Mouse (Mus musculus): ENCODE results near the gene Samt1.
"Not testable (repeated sequence)": the region's sequence is repeated elsewhere in the genome, so short reads cannot be mapped to it uniquely, and the experiment has no call there.

Samt1 gene

GRCm38 (mm10) chrX:154012540-154012939 is at the start of gene Samt1:
Gene Samt1 (minus strand): TSS chrX:154012640.
- DNase-seq (ENCODE audit: low spot score), result not testable (repeated sequence)

DNA sequence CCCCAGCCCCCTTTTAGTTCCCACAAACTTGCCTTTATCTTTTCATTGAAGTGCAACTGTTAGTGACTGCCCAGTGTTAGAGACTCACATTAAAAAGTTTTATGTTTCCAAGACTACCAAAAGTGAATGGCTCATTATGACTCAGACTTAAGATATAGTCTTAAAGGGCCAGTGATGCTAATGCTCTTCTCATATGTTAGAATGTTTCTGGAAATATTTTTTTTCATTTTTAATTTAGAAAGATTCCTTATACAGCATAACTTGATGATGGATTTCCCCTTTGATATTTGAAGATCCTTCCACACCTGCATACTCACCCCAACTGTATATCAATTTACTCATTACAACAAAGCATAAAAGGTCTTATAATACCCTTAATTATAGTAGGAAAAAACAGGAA is 42.5 kb upstream of the Samt1 start, which contains the start of gene Gm10057:
Gene Gm10057 (minus strand): TSS at position 101 of the 400 bp plus-strand sequence.
- not testable (repeated sequence) for DNase-seq (ENCODE audit: low spot score)

DNA sequence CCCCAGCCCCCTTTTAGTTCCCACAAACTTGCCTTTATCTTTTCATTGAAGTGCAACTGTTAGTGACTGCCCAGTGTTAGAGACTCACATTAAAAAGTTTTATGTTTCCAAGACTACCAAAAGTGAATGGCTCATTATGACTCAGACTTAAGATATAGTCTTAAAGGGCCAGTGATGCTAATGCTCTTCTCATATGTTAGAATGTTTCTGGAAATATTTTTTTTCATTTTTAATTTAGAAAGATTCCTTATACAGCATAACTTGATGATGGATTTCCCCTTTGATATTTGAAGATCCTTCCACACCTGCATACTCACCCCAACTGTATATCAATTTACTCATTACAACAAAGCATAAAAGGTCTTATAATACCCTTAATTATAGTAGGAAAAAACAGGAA is 21.3 kb upstream of the Samt1 start, which contains the start of gene 4921511M17Rik:
Gene 4921511M17Rik (minus strand): TSS at position 101 of the 400 bp plus-strand sequence.
- DNase-seq (ENCODE audit: low spot score), result not testable (repeated sequence)

DNA sequence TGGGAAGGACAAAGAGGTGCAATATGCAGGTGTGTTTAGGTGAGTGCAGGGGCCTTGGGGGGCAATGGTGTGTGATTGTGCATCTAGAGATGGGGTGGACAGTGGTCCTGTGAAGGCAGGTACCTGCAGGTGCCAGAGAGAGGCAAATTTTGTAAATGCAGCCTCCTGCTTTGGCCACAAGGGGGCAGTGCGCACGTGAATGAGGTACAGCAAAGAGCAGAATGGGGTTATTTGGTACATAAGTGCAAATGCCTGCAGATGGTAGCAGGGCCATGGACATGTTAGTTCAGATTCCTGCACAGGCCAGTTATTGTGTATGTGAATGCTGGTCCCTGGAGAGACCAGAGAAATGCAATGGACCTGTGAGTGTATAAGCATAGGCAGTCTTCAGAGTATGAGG is 35.5 kb downstream of the Samt1 start:
- not testable (repeated sequence) for DNase-seq (ENCODE audit: low spot score)

DNA sequence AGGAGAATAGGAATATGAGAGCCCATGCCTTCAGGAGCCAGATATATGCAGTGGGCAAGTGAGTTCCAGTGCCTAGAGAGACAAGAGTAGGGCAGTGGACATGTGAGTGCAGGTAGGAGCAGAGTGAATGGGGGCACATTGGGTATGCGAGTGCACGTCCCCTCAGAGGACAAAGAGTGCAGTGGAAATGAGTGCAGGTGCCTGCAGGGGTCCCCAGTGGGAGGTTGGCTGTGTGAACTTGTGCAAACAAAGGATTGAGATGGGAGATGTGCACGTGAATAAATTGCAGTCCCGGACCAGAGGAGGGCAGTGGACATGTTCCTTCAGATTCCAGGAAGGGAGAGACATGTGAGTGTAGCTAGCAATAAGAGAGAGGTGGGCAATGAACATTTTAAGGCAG is 36.0 kb downstream of the Samt1 start:
- DNase-seq (ENCODE audit: low spot score), result not testable (repeated sequence)

DNA sequence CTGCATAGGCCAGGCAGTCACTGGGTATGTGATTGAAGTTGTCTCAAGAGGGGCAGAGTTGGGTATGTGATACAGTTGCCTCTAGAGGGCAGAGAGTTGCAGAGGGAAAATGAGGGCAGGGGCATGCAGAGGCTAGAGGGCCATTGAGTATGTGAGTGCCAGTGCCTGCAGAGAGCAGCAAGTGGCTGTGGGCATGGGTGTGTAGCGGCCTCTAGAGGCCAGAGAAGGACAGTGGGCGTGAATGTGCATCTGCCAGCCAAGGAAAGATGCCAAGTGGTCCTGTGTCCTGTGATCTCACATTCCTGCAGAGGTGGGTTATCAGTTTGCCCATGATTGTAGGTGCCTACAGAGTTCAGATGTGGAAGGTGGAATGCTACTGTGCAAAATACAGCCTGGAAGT is 38.0 kb downstream of the Samt1 start:
- no peak for DNase-seq (ENCODE audit: low spot score)

DNA sequence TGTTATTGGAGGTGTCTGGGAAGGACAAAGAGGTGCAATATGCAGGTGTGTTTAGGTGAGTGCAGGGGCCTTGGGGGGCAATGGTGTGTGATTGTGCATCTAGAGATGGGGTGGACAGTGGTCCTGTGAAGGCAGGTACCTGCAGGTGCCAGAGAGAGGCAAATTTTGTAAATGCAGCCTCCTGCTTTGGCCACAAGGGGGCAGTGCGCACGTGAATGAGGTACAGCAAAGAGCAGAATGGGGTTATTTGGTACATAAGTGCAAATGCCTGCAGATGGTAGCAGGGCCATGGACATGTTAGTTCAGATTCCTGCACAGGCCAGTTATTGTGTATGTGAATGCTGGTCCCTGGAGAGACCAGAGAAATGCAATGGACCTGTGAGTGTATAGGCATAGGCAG is 59.6 kb downstream of the Samt1 start:
- DNase-seq (ENCODE audit: low spot score), result not testable (repeated sequence)

All from ovary, postnatal 10 days (tissue).